Mouse (Mus musculus): ENCODE data around the gene Vwa3b. TPM values are rescaled to one million over a fixed set of nuclear protein-coding genes. Genes with fewer than 3 reads are reported as not detected.
A peak's percentile ranks its signal among the peaks of the same experiment; 100 is the strongest.

The Vwa3b gene
- total RNA-seq, 2 experiments from 2014 or later, result 0.50 to 1.1 TPM

- no peak for DNase-seq
Observed at GRCm38 (mm10) chr1:37011626-37012209, 14.7 kb upstream of the Vwa3b start.

DNA sequence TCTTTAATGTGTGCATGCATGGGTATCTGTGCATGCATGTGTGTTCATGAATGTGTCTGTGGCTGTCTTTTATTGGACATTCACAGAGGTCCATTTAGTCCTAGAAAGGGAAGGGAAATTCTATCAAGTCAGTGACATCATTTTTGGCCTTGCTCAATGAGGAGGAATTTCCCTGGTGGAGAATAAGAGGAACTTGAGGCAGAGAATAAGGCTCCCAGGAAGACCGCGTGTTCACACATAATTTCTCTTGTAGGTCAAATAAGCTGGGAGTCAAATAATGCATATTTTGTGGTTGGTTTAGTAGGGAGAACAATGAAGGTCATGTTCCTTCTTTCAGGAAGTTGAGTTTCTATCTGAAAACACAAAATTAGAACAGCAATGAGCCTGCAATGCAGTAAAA lies 13.4 kb upstream of the Vwa3b start:
- DNase-seq, result peak in 1 of 2 experiments; percentile 28

DNA sequence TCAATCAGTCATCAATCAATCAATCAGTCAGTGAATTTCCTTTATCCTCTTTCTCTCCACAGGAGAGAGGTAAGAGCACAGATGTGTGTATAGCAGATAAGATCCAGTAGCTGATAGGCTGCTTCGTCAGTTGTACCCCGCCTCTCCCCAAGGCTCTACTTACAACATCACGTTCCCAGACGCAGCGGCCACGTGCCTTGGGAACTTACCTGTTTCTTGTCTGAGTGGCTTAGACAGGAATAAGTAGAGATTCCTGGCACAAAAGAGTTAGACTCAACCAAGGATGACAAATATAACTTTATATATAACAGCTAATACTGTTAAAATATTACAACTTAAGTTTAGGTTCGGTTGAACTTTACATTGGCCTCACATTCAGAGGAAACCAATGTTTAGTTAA lies 12.7 kb upstream of the Vwa3b start:
- peak; percentile 51 to 63 for DNase-seq

DNA sequence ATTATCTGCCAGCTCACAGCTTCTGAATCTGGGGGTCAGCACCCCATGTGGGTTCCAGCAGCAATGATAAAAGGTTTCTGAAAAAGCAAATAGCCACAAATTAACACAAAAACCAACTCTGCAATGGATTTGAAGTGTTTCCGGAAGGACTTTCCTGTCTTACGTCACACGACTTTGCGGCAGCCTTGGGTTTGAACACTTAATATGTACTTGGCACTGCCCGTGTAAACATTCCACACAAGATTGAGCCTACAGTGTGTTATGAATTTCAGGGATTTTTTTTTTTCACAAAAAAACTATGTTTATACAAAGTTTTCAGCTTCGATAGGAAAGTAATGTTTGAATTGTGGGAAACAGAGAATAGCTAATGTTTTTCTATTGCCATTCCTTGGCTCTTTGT lies 7.4 kb upstream of the Vwa3b start:
- DNase-seq, result no peak

DNA sequence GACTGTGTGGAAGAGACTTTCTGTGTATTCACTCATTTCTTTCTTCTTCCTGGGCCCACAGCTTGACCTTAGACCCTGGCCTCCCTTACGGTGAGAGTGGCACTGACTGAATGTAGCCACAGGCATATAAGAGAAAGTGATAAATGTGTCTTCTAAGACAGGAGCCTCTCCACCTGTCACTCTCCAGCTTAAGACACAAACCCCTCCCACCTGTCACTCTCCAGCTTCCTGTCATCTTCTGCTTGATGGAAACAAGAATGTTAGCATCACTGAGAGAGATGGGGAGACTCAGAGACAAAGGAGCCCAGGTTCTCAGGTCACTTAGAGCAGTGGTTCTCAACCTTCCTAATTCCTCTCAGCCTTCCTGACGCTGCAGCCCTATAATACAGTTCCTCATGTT lies 3.7 kb upstream of the Vwa3b start:
- no peak for DNase-seq

DNA sequence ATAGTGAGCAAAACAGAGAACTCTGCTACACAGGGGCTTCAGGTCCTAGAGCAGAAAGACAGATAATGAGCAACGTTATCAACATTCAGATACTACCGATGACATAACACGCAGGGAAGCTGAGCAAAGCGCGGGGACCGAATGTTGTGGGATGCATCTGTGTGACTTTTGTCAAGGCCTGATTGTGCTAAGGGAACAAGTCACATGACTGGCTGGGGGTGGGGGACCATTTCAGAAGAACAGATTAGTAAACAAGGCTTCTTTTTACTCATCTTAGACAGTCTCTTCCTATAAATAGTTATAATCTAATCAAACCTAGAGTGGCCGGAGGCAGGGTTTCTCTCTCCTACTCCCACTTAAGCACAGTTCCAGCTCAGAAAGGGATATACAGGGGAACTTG lies 1.7 kb upstream of the Vwa3b start:
- no peak for DNase-seq

- DNase-seq, result no peak
Observed at GRCm38 (mm10) chr1:37025376-37025775, 1.0 kb upstream of the Vwa3b start.

GRCm38 (mm10) chr1:37026866-37027265 lies 470 bp downstream of the Vwa3b start:
- no peak for DNase-seq

GRCm38 (mm10) chr1:37028439-37029153 lies 2.2 kb downstream of the Vwa3b start:
- no peak for DNase-seq

DNA sequence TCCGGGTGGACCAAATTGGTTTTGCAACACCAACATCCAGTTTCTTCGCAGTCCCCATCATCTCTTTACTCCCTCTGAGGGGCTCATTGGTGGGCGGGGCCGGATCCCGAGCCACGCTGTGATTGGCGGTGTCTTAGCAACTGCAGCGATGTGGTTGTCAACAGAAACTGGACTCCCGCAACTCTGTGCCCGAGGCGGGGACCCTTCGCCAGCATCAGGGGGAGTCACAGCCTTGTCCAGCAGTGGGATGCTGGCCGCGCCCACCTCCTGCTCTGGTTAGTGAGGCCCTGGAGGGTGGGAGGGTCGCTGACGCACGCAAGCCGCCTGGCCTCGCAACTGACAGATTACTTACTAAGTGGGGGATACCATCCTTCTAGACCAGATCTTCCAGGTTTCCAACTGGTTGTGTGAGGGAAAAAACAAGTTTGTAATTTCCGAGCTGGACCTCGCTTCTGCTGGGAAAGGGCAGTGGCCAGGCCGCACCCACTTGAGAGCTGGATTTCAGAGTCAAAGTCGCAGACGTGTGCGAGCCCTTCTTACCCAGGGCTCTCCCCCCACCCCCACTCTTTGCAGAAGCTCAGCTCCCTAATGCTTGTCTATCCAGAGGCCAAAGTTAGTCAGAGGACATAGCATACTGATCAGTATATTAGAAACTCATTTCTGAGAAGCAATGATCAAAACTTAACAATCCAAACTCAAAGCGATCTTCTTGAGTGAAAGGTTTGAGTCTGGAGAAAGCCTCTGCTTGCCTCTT lies 2.9 kb downstream of the Vwa3b start:
- DNase-seq, result peak; percentile 83 to 84

- DNase-seq, result no peak
Observed at GRCm38 (mm10) chr1:37029942-37030341, 3.5 kb downstream of the Vwa3b start.

GRCm38 (mm10) chr1:37030693-37031092 lies 4.3 kb downstream of the Vwa3b start:
- DNase-seq, result no peak

- no peak for DNase-seq
Observed at GRCm38 (mm10) chr1:37035879-37036278, 9.5 kb downstream of the Vwa3b start.

DNA sequence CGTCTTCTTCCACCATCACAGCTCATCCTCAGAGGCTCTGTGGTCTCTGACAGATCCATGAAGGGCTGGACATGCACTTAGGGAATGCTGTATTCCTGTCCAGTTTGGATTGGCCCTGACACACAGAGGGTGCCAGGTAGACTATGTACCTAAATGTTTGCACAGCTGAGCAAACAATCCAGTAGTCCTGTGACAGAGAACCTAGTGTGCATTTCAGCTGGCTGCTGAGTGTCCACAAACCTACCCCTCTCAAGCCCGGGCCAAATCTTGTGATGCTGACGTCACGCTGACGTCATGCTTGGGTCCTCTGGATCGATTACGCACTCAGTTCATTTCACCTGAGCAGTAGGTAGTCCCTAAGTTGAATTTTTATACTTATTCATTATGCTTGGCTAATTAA lies 14.7 kb downstream of the Vwa3b start:
- no peak for DNase-seq

GRCm38 (mm10) chr1:37041856-37042255 lies 15.5 kb downstream of the Vwa3b start:
- no peak for DNase-seq

- no peak for DNase-seq
Observed at GRCm38 (mm10) chr1:37042769-37043168, 16.4 kb downstream of the Vwa3b start.

GRCm38 (mm10) chr1:37043196-37043595 lies 16.8 kb downstream of the Vwa3b start:
- no peak for DNase-seq

DNA sequence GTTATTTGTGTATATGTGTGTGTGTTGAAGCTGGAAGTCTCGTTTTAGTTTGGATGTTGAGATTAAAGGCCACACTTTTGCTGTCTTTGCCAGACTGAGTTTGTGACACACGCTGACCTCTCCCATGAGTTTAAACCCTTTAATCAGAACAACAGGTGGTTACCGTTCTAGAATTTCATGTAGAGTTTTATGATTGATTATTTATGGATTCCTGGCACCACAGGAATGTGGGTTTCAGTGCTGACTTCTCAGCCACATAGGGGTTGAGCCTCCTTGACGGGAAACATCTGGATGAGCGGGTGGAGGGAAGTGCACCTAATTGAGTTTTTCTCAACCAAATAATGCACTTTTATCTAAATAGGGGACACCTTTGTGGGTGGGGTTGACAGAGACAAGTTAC lies 19.1 kb downstream of the Vwa3b start:
- no peak for DNase-seq

DNA sequence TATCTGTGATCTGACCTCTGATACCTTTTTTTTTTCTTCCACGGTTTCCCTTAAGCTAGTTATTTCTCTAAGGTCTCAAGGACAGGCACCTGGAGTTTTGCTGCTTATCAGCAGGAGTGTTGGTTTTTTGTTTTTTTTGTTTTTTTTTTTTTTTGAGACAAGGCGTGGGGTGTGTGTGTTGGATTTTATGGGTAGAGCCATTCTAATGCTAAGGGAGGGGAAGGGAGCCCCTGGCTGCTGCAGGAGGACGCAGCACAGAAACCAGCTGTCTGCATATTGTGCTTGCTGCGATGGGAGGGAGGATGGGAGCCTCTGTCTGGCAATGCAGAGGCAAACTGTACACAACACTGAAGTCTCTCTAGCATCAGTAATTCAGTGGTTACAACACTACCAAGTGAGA lies 22.8 kb downstream of the Vwa3b start:
- DNase-seq, result no peak

- DNase-seq, result no peak
Observed at GRCm38 (mm10) chr1:37053691-37054090, 27.3 kb downstream of the Vwa3b start.

DNA sequence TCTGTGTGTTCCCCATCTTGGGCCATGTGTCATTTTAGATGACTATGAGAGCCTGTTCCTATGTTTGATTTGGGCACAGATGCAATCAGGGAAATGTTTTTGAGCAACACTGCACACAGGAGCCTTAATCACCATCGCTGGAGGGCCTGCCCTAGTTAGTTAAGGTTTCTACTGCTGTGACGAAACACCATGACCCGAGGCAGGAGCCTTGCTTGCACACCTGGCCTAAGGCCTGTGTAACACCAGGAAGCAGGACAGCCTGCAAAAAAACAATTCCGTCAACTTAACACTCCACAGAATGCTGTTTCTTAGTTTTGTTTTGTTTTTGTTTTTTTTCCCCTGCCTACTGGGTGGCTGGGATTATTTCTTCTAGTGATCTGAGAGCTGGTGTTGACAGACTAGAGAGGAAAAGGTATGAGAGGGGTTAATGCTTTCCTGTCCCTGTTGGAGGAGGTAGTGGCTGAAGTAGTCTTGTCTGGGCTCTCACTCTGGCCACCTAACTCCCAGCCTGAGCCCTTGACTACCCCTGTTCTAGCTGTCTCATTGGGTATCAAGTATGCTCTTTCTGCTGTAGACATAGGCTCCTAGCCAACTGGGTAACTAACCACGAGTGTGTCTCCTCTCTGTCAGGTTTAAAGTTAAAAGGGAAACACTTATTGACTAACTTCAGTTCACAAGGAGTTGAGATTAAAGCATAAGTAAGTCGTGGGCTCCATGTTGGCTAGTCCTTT lies 30.6 kb downstream of the Vwa3b start:
- no peak for DNase-seq

GRCm38 (mm10) chr1:37060856-37061255 lies 34.5 kb downstream of the Vwa3b start:
- no peak for DNase-seq

DNA sequence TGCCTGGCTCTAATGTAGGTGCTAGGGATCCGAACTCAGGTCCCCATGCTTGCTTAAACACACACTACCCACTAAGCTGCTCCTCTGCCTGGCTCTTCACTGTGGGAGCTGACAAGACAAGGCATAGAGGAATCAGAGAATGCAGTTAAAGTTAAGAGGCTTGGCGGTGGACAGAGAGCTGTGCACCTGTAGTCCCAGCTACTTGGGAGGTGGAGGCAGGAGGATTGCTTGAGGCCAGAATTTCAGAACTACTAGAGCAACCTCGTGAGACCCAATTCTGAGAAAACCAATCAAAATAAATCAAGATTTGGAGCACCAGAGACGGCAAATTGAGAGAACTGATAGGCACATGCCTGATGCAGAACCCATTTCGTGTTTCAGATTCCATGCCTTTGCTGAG lies 36.7 kb downstream of the Vwa3b start:
- no peak for DNase-seq
